Mouse (Mus musculus): ENCODE measurements at regions not wholly inside any gene's neighbourhood (a gene's known extent, or its start where the extent isn't known, plus 50 kb on each side); places are given as distances from the start of the nearest gene placed in this dataset.
"Not testable (repeated sequence)": the region's sequence is repeated elsewhere in the genome, so short reads cannot be mapped to it uniquely, and the experiment has no call there.

GRCm38 (mm10) chr12:46398875-46399652 is 419.7 kb downstream of the Nova1 start:
- DNase-seq (ENCODE audit: low spot score in 2 of 2), result peak; percentile 40 to 63

DNA sequence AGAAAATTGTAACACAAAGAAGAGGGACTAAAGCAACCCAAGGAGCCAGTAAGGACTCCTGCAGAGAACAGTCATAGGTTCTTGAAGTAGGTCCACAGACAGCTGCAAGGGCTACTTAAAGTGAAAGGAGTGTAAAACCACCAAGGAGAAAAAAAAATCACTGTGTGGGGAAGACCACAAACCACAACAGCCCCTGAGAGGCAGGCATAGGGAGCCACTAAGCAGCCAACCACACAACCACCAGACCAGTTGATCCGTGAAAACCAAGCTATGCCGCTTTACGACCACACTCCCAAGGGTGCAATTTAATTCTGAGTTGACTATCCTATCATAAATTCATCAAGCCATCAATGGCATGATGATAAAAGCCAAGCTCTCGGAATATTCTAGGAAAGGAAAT is 423.5 kb downstream of the Nova1 start:
- no peak for DNase-seq (ENCODE audit: low spot score in 2 of 2)

DNA sequence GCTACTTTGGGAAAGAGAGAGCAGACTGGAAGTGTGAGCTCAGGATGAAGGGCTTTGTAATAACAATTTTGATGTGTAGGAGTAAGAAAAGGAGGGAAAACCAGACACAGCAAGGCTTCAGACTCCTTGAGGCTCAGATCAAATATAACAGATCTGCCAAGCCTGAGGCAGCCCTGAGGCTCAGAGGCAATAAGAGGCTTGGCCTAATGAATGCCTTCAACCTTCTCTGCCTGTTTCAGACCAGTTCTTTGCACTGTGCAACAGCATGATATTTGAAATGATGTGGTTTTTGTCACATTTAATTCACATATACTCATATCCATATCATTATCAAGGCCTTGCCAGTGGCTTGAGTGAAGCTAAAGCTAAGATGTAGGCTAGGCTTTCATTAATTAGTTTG is 425.0 kb downstream of the Nova1 start:
- DNase-seq (ENCODE audit: low spot score in 2 of 2), result no peak

GRCm38 (mm10) chr12:46378914-46379313 is 439.8 kb downstream of the Nova1 start:
- DNase-seq (ENCODE audit: low spot score in 2 of 2), result no peak

GRCm38 (mm10) chr12:46371747-46372146 is 447.0 kb downstream of the Nova1 start:
- DNase-seq (ENCODE audit: low spot score in 2 of 2), result no peak

DNA sequence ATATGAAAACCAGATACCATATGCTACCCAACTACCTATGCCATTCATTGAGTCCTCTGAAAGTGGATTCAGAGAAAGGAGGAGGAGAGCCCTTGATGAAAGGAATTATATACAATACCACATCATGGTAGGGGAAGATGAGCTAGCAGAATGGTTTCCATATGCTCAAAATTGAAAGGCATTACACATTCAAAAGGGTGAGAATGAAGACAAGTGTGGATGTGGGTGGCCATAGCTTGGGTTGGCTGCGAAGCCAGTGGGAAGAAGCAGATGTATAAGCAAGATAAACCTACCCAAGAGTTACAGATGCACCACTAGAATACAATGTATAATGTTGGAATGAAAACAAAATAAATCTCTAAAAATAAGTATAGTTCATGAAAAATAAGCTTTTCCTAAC is 485.4 kb downstream of the Nova1 start:
- peak; percentile 5 to 7 for DNase-seq (ENCODE audit: low spot score in 2 of 2)

GRCm38 (mm10) chr12:46327865-46328264 is 490.9 kb downstream of the Nova1 start:
- no peak for DNase-seq (ENCODE audit: low spot score in 2 of 2)

DNA sequence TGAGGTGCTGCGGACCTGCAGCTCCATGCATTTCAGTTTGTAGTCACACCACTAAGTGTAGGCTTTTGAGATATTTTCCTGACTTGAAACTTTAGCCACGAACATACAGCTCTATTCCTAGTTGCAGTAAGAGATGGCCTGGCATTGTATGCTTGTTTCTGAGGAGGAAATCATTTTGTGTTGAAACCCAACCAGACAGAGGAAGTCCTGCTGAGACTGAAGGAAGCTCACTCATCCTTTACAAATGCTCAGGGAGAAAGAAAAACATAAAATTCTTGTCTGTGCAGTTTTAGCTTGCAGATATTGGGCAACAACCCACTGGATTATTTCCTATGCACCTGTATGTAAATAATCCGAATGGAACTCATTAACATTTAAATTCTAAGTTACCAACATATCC is 495.5 kb downstream of the Nova1 start:
- DNase-seq (ENCODE audit: low spot score in 2 of 2), result no peak

- DNase-seq (ENCODE audit: low spot score in 2 of 2), result no peak
Measured at GRCm38 (mm10) chr12:46303136-46303797, 515.5 kb downstream of the Nova1 start.

DNA sequence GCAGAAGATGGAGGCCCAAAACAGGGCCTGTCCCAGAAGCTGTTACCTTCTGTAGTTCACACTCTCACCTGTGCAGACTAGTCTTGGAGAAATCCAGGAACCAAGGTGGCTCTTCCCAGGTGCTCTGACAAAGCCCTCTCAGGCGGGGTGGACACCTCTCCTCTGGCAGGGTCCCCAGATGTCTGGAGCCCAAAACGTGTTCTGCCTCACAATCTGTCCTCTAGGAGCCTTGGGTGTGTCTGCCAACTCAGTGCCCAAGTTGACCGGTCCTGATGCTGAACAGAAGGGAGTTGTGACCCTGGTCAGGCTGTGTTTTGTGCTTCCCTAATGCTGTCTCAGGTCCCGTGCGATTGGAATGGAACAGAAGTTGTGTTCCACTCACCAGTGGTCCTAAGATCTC is 519.8 kb downstream of the Nova1 start:
- DNase-seq (ENCODE audit: low spot score in 2 of 2), result no peak

DNA sequence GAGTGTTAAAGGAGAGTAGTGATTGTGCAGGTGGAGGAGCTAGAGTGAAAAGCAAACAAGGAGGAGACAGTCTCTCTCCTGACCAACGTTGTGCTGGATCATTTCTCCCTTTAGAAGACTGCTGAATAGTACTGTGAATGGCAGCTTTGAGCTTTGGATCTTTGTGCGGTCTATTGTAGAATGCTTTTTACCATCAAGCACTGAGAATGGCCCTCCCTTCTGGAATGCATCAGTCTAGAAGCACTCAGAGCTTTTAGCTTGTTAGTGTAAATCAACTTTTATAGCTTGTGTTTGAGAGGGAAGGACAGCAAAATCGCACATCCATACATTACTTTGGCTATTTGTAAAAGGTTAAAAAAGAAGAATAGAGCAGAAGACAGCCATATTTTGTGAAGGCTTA is 534.2 kb downstream of the Nova1 start:
- DNase-seq (ENCODE audit: low spot score in 2 of 2), result no peak

DNA sequence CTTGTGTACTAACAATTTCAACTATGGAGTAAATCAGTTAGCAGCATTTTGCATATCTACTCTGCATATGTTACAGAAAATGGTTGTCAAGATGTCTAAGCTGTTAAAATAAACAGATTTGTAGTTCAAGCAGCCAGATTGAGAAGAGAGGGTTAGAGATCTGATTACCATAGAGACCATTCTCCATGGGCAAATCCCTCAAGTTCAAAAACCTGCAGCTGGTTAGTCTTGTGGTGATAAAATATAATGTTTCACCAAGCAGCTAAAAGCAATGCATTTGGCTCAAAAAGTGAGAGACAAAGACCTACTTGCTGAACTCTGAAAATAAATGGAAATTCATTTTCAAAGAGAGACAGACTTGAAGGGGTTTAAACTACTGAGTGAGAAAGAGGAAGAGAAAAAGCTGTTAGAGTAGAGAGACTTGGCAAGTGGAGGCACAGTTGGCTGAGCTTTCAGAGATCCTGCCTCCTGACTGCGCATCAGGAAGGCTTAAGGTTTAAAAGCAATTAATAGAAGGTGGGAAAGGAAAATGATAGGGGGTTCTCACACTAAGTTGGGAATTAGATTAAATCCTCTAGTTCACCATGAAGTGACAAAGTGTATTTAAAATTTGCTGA is 570.2 kb downstream of the Nova1 start:
- DNase-seq (ENCODE audit: low spot score in 2 of 2), result no peak

GRCm38 (mm10) chr12:46244925-46245324 is 573.8 kb downstream of the Nova1 start:
- DNase-seq (ENCODE audit: low spot score in 2 of 2), result no peak

DNA sequence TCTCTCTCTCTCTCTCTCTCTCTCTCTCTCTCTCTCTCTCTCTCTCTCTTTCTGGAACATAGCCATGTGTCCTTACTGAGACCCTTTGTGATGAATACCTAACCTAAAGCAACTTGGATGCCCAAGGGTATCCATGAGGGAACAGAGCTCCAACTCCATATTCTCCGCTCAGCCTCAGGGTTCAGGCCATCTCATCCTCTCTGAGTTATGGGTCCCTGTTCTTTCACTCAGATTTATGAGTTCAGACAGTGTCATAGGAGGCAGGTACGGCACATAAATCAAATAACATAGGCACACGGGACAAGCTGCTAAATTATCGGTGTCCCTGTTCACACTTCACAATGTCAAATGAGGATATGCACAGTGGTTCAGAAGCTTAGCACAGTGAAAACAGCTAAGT is 586.4 kb downstream of the Nova1 start:
- DNase-seq (ENCODE audit: low spot score in 2 of 2), result no peak

GRCm38 (mm10) chr12:46215328-46215727 is 603.4 kb downstream of the Nova1 start:
- not testable (repeated sequence) for DNase-seq (ENCODE audit: low spot score in 2 of 2)

DNA sequence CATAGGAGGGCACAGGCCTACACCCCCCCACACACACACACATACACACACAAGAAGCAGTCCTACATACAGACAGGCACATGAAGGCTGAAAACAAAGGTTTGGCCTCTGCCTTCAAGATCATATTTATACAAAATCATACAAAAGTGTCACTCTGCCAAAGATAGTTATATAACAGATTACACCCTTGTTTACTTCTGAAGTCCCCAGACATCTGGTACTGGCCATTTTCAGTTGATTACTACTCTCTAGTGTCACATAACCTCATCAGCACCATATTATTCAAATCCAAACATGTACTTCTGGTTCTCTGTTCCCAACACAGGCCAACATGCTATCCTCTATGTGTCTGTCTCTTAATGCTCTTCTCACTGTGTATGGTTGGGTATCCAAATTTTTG is 619.7 kb downstream of the Nova1 start:
- no peak for DNase-seq (ENCODE audit: low spot score in 2 of 2)

DNA sequence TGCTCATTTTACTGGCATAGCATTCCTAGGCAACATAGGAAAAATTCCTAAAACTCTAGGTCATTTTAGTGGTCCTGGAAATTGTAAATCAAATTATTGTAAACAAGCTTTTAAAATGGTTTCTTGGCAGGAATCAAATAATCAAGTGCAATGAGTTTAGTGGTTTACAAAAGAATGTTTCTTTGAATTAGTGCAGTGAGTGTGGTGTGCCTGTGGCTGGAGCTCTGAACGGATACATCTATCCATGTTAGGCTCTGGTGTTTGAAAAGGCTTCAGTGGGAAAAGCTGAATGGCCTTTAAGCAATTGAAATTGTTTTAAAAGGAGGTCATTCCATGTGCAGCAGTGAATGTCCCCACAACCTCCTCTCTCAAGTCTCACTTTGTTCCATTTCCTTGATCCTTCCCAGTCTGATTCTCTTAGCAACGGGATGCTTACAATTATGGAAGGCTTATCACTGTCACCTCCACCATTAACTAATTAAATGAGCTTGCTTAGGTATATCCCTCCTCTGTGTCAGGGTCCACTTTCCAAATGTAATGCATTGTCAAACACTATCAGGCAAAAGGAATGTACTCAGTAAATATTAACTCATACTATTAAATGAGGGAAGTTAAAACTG is 621.1 kb downstream of the Nova1 start:
- DNase-seq (ENCODE audit: low spot score in 2 of 2), result no peak

- DNase-seq (ENCODE audit: low spot score in 2 of 2), result no peak
Measured at GRCm38 (mm10) chr12:46194173-46194572, 624.6 kb downstream of the Nova1 start.

Data from right cerebral cortex, adult 2 months (tissue).